Mouse (Mus musculus): ENCODE measurements at regions not wholly inside any gene's neighbourhood (a gene's known extent, or its start where the extent isn't known, plus 50 kb on each side); places are given as distances from the start of the nearest gene placed in this dataset.

DNA sequence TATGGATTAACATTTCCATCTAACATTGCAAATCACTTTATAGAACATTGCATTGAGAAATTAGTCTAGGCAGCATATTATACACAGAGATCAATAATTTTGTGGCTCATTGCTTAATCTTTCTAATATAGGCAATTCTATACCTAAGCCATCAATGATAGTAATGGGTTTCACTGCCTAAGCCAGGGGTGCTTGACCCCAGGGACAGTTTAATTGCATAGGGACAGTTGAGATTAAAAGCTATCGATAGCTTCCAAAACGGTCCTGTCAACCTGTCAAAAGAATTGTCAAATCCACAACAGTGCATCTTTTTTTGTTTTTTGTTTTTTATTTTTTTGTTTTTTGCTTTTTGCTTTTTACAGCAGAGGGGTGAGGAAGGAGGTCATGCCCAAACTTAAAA, 58.5 kb upstream of the Arhgap18 start:
- TF ChIP-seq HCFC1 (IDR thresholded peaks at IDR 0.05; ENCODE audit: borderline replicate concordance, insufficient read depth, low read length) (no peak), CHD2 (IDR thresholded peaks at IDR 0.05; ENCODE audit: low read depth, low read length) (no peak), ZNF384 (IDR thresholded peaks at IDR 0.05; ENCODE audit: low read depth, low read length) (no peak), ZC3H11A (IDR thresholded peaks at IDR 0.05; ENCODE audit: borderline replicate concordance, low read depth, low read length) (no peak)

All from ES-E14 (cell line).